Mouse (Mus musculus) midbrain, embryonic 12.5 days (tissue): ENCODE data around the gene Iyd. TPM values are rescaled to one million over a fixed set of nuclear protein-coding genes. Genes with fewer than 3 reads are reported as not detected.
"Not testable (repeated sequence)": the region's sequence is repeated elsewhere in the genome, so short reads cannot be mapped to it uniquely, and the experiment has no call there.

Source experiments
- ATAC-seq: fragments of 200-750 bp; cut with Nextera tagmentation; 2 replicates; pipeline ENCODE4 v1.8.0; 2017; ENCODE audit warnings: low read depth, moderate TSS enrichment, moderate library complexity; ENCODE audit not compliant: low FRiP score
- H3K27ac ChIP-seq: fragments of 300-500 bp; sonication (generic); replicated peaks from 2 replicates; pipeline ENCODE4 v1.5.1; 2016; ENCODE audit warnings: mild to moderate bottlenecking
- H3K27me3 ChIP-seq: fragments of 300-500 bp; sonication (generic); 2 replicates; pipeline ENCODE4 v1.6.1; 2016; ENCODE audit warnings: mild to moderate bottlenecking
- H3K36me3 ChIP-seq: fragments of 300-500 bp; sonication (generic); 2 replicates; pipeline ENCODE4 v1.6.1; 2016
- H3K4me1 ChIP-seq: fragments of 300-500 bp; sonication (generic); 2 replicates; pipeline ENCODE4 v1.6.1; 2016
- H3K4me2 ChIP-seq: fragments of 300-500 bp; sonication (generic); replicated peaks from 2 replicates; pipeline ENCODE4 v1.6.1; 2016; ENCODE audit warnings: mild to moderate bottlenecking, moderate library complexity
- H3K4me3 ChIP-seq: fragments of 300-500 bp; sonication (generic); 2 replicates; pipeline ENCODE4 v1.5.1; 2016; ENCODE audit warnings: mild to moderate bottlenecking
- H3K9ac ChIP-seq: fragments of 300-500 bp; sonication (generic); replicated peaks from 2 replicates; pipeline ENCODE4 v1.6.1; 2016; ENCODE audit warnings: mild to moderate bottlenecking, moderate library complexity
- H3K9me3 ChIP-seq: fragments of 300-500 bp; sonication (generic); 2 replicates; pipeline ENCODE4 v1.6.1; 2016; ENCODE audit warnings: mild to moderate bottlenecking
- WGBS: fragments of 180-500 bp; shearing (Covaris S2); methylation state at CpG from one replicate; pipeline ENCODE4 v1.1.7; 2016; 5-methylcytosine and 5-hydroxymethylcytosine counted together
- polyA plus RNA-seq: library from polyadenylated mRNA; unstranded; fragments of >200 nt; fragmentation: Nextera tagmentation; extraction: Ambion mirVana; gene quantifications from 2 replicates; pipeline ENCODE4 v1.2.1, GENCODE M21; 2016

Iyd gene
- 0.11 TPM in 1 of 2 replicates, not detected in the other for polyA plus RNA-seq

- H3K9me3 ChIP-seq, result no peaks in the 10 kb centered on the region
- no peak within 1 kb of the TSS for H3K4me2 ChIP-seq
- no peaks in the 10 kb centered on the region for H3K36me3 ChIP-seq
- no peak within 1 kb of the TSS for H3K4me3 ChIP-seq
- H3K27me3 ChIP-seq, result peaks cover 4% of the 10 kb centered on the region; the same call in 1 of the 2 replicates
- no peak within 1 kb of the TSS for H3K9ac ChIP-seq
- peaks cover 5% of the 10 kb centered on the region; the same call in 1 of the 2 replicates for H3K4me1 ChIP-seq
- no peak for ATAC-seq
- WGBS, result 81% methylated on average over 16 of the region's 16 CpGs
- H3K27ac ChIP-seq, result no peak within 1 kb of the TSS
These were observed at the start of gene Iyd for GRCm38 (mm10) chr10:3540003-3540827. Gene Iyd (plus strand): TSS chr10:3540240.

GRCm38 (mm10) chr10:3496791-3497190 is 43.2 kb upstream of the Iyd start:
- Histone ChIP-seq H3K9me3 (no peaks in the 10 kb centered on the region), H3K4me1 (no peaks in the 10 kb centered on the region), H3K4me3 (no peak overlapping the region), H3K36me3 (no peaks in the 10 kb centered on the region), H3K27ac (no peak overlapping the region), H3K27me3 (no peaks in the 10 kb centered on the region), H3K4me2 (no peak overlapping the region), H3K9ac (no peak overlapping the region)
- no peak for ATAC-seq
- 75% methylated on average over 2 of the region's 2 CpGs for WGBS

GRCm38 (mm10) chr10:3500846-3501245 is 39.2 kb upstream of the Iyd start:
- H3K4me3 ChIP-seq, H3K9ac ChIP-seq, H3K9me3 ChIP-seq, H3K4me1 ChIP-seq, H3K4me2 ChIP-seq, ATAC-seq, H3K27ac ChIP-seq, H3K27me3 ChIP-seq, H3K36me3 ChIP-seq: not testable (repeated sequence)
- WGBS, result 90% methylated on average over 6 of the region's 6 CpGs

GRCm38 (mm10) chr10:3507484-3508221 is 32.4 kb upstream of the Iyd start:
- no peak overlapping the region for H3K27ac ChIP-seq
- 72% methylated on average over 8 of the region's 8 CpGs for WGBS
- H3K27me3 ChIP-seq, result no peaks in the 10 kb centered on the region
- H3K4me1 ChIP-seq, result peaks cover 11% of the 10 kb centered on the region; the same call in 1 of the 2 replicates
- no peak overlapping the region for H3K4me3 ChIP-seq
- H3K4me2 ChIP-seq, result no peak overlapping the region
- peak; percentile 62 for ATAC-seq
- H3K36me3 ChIP-seq, result no peaks in the 10 kb centered on the region
- H3K9me3 ChIP-seq, result no peaks in the 10 kb centered on the region
- H3K9ac ChIP-seq, result no peak overlapping the region

GRCm38 (mm10) chr10:3508222-3508588 is 31.8 kb upstream of the Iyd start:
- Histone ChIP-seq H3K36me3 (no peaks in the 10 kb centered on the region), H3K9me3 (no peaks in the 10 kb centered on the region), H3K4me1 (peaks cover 11% of the 10 kb centered on the region; the same call in 1 of the 2 replicates), H3K27me3 (no peaks in the 10 kb centered on the region), H3K4me2 (no peak overlapping the region), H3K9ac (no peak overlapping the region), H3K4me3 (no peak overlapping the region), H3K27ac (no peak overlapping the region)
- ATAC-seq, result no peak
- WGBS, result 73% methylated on average over 2 of the region's 2 CpGs

- no peak for ATAC-seq
These were observed 31.3 kb upstream of the Iyd start for GRCm38 (mm10) chr10:3508746-3509145.

GRCm38 (mm10) chr10:3509663-3510277 is 30.3 kb upstream of the Iyd start:
- Histone ChIP-seq H3K9me3 (no peaks in the 10 kb centered on the region), H3K4me3 (no peak overlapping the region), H3K9ac (no peak overlapping the region), H3K4me1 (peaks cover 11% of the 10 kb centered on the region; the same call in 1 of the 2 replicates), H3K27me3 (no peaks in the 10 kb centered on the region), H3K4me2 (no peak overlapping the region), H3K27ac (no peak overlapping the region), H3K36me3 (no peaks in the 10 kb centered on the region)
- ATAC-seq, result peak; percentile 57; the same call in 1 of the 2 replicates
- WGBS, result 65% methylated on average over 7 of the region's 7 CpGs

More at GRCm38 (mm10) chr10:3508746-3509145, 31.3 kb upstream of the Iyd start:
- no peaks in the 10 kb centered on the region for H3K9me3 ChIP-seq
- no peak overlapping the region for H3K9ac ChIP-seq
- no peaks in the 10 kb centered on the region for H3K36me3 ChIP-seq
- 68% methylated on average over 2 of the region's 2 CpGs for WGBS
- H3K4me3 ChIP-seq, result no peak overlapping the region
- no peaks in the 10 kb centered on the region for H3K27me3 ChIP-seq
- no peak overlapping the region for H3K27ac ChIP-seq
- no peak overlapping the region for H3K4me2 ChIP-seq
- H3K4me1 ChIP-seq, result peaks cover 11% of the 10 kb centered on the region; the same call in 1 of the 2 replicates

GRCm38 (mm10) chr10:3510486-3510885 is 29.6 kb upstream of the Iyd start:
- Histone ChIP-seq H3K4me2 (no peak overlapping the region), H3K36me3 (no peaks in the 10 kb centered on the region), H3K27me3 (no peaks in the 10 kb centered on the region), H3K9ac (no peak overlapping the region), H3K4me1 (peaks cover 11% of the 10 kb centered on the region; the same call in 1 of the 2 replicates), H3K27ac (no peak overlapping the region), H3K9me3 (no peaks in the 10 kb centered on the region), H3K4me3 (no peak overlapping the region)
- ATAC-seq, result no peak
- WGBS, result 75% methylated on average over 3 of the region's 3 CpGs

- H3K27ac ChIP-seq, result no peak overlapping the region
- H3K27me3 ChIP-seq, result no peaks in the 10 kb centered on the region
- H3K9me3 ChIP-seq, result no peaks in the 10 kb centered on the region
- H3K4me1 ChIP-seq, result peaks cover 11% of the 10 kb centered on the region; the same call in 1 of the 2 replicates
- H3K9ac ChIP-seq, result no peak overlapping the region
- H3K36me3 ChIP-seq, result no peaks in the 10 kb centered on the region
- no peak overlapping the region for H3K4me3 ChIP-seq
- WGBS, result 74% methylated on average over 3 of the region's 3 CpGs
- H3K4me2 ChIP-seq, result no peak overlapping the region
- no peak for ATAC-seq
These were observed 28.6 kb upstream of the Iyd start for GRCm38 (mm10) chr10:3511401-3511800.

- Histone ChIP-seq H3K27ac (no peak overlapping the region), H3K4me1 (peaks cover 9% of the 10 kb centered on the region; the same call in 1 of the 2 replicates), H3K4me3 (no peak overlapping the region), H3K36me3 (no peaks in the 10 kb centered on the region), H3K9me3 (no peaks in the 10 kb centered on the region), H3K27me3 (no peaks in the 10 kb centered on the region), H3K4me2 (no peak overlapping the region), H3K9ac (no peak overlapping the region)
- WGBS, result 74% methylated on average over 8 of the region's 8 CpGs
- ATAC-seq, result no peak
These were observed 27.3 kb upstream of the Iyd start for GRCm38 (mm10) chr10:3512620-3513305.

GRCm38 (mm10) chr10:3513947-3514346 is 26.1 kb upstream of the Iyd start:
- ATAC-seq, result no peak
- peaks cover 7% of the 10 kb centered on the region; the same call in 1 of the 2 replicates for H3K4me1 ChIP-seq
- no peaks in the 10 kb centered on the region for H3K27me3 ChIP-seq
- 68% methylated on average over 6 of the region's 6 CpGs for WGBS
- H3K36me3 ChIP-seq, result no peaks in the 10 kb centered on the region
- H3K27ac ChIP-seq, result no peak overlapping the region
- no peak overlapping the region for H3K4me3 ChIP-seq
- no peaks in the 10 kb centered on the region for H3K9me3 ChIP-seq
- no peak overlapping the region for H3K4me2 ChIP-seq
- H3K9ac ChIP-seq, result no peak overlapping the region
